Mouse (Mus musculus) ovary, postnatal 10 days (tissue): ENCODE measurements around the gene Btbd16.

Experiments used
- DNase-seq: peaks from one replicate; pipeline ENCODE4 v3.0.0; 2022; ENCODE audit warnings: low spot score

The Btbd16 gene

DNA sequence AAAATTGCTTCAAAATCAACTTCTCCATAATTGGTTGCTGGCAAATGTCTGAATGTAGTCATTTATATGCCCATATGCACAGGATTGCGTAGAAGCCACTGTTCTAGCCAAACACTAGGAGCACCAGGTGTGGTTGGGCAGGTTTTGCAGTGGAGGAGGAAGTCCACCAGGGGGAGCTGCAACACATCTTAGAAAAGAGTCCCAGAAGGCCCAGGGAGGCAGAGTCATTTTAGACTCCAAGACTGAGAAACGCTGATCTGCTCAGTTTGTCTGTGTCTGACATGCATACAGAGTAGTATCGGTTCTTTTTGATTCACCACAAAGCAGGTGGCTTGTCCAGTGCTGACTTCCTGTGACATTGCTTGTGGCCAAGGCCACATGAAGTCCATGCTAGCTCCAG lies 3.2 kb upstream of the Btbd16 start:
- peak; percentile 69 for DNase-seq

DNA sequence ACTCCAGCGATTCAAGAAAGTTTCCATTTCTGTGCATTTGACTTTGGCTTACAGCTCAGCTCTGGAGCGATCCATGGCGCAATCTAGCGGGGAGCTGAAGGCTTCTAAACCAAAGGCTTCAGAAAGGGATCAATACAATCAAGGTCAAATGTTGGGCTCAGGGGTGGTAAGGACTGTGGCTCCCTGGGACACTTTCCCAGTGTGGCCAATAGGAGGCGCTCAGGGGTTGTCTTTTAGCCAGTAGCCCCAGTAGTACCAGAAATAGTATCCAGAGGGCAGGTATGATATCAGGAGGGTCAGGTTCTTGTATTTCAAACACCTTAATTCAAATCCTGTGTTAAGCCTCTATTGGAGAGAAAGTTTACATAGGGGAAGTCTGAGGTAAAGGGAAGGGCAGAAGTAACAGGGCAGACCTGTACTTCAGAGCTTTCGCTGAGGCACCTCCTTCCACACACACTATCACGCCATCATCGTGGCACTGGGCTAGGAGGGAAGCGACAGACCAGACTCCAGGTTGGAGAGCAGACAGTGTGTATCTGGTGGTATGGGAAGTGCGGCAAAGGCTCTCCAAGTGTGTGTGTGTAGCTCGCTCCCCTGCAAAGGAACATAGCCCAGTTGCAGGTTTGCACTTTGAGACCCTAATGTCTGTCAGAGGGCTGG lies 568 bp upstream of the Btbd16 start:
- DNase-seq = no peak

DNA sequence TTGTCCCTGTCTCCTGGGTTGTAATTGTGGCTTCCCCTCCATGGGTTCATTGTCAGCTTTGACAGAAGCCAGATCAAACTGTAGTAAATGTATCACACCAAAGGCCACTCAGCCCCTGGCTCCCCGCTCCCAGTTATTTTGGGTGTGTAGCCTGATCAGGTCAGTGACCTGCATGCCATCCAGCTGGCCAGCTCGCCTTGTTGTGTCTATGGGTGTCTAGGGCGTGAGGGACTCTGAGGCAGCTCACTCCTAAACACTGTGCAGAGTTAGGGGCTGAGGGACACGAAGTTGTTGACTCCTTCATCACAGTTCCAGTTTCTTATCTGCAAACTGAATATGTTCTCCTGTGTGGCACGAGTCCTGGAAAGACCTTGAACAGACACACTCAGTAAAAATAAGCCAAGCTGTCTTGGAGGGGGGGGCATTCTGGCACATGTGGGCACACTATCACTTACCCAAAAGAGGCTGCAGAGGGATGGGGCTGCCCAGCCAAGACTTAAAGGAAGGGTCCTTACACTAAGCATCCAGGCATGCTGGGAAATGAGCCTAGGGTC lies 7.1 kb downstream of the Btbd16 start:
- DNase-seq = no peak

DNA sequence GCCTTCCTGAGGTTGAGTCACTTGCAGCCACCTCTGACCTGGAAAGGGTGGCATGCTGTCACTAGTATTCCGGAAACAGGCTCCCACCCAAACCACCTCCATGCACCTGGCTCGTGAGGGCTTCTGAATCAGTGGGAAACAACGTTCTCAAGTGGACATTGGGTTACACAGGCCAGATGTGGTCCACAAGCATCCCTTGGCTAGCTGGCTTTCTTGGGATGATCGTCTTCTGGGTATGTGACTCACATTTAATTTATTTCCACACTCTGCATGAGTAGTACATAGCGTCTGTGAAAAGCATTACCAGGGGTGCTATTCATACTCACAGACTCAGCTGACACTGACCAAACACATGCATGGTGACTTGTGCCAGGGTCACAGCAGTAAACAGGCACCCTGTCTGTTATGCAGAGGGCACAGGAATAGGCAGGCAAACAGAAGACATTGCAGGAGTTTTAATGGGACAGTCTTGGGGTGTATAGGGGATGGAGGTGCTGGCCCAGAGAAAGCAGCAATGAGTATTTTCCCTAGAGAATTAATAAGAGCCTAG lies 8.7 kb downstream of the Btbd16 start:
- DNase-seq = no peak

DNA sequence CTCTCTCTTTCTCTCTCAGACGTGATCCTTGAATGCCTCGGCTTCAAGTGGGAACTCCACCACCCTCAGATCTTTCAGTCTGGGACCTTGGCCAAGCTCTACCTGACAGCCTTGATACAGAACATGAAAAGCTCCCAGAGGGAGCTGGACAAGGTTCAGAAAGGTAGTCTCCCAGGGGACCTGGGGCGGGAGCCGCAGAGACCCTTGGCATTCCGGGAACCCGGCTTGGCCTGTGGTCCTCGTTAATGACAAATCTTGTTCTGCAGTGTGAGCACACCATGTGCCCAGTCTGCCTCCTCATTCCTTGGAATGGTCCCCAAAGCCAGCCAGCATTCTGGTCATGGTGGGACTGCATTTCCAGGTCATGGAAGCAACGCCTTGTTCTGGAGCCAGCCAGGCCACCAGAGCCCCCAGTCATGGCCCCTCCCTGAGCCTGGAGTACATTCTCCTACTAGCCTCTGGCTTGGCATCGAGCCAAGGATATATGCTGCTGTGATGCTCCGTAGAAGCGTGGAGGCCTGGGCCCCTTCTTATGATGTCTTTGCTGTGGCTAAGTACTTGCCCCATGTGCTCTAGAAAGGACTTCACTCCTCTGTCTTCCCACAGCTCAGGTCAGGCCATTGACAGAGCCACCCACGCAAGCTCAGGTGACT lies 12.2 kb downstream of the Btbd16 start:
- DNase-seq = no peak

DNA sequence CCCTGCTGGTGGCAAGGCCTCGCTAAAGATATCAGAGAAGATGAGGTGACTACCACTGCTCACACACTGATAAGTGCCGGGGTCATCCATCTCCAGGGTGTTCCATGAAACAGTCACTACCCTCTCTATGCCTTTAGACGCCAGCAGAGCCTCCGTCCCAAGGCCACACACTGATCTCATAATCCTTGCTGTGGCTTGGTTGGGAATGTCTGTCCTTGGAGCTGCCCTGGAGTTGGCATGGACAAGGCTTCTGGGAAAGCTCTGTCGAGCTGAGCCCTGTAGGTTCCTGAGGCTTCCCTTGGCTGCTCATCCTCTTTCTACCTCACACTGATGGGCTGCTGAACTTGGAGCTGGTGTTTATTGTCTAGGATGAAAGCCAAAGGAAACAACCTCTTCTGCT lies 12.8 kb downstream of the Btbd16 start:
- no peak for DNase-seq

DNA sequence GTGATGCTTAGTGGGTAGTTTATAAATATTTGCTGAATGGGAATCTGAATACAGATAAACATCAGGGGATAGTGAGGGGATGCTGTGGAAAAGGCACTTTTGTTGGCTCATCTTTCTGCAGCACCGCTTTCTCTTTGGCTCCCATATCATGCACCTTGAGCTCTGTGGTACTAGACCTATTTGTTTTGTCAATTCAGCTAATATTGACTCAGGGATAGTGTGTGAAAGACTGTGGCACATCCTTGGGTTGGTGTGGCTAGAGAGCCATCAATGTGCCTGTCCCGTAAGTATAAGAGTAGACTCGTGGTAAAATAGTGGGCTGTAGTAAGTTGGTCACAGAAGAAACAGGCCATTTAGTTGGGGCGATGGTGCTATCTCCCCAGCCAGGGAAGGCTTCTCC lies 13.7 kb downstream of the Btbd16 start:
- DNase-seq = no peak

DNA sequence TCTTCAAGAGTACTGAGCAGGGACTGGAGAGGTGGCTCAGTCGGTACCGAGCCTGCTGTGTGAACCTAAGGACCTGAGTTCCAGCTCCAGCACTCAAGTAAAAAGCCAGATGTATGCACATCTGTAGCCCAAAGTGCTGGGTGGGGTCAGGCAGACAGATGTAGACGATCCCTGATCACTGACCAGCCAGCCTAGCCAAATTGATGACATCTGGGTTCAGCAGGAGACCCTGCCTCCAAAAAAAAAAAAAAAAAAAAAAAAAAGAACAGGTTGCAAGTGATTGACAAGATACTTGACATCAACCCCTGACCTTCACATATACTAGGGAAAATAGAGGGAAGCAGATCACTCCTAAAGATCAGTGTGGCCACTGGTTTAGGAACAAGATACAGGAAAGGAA lies 15.1 kb downstream of the Btbd16 start:
- no peak for DNase-seq

DNA sequence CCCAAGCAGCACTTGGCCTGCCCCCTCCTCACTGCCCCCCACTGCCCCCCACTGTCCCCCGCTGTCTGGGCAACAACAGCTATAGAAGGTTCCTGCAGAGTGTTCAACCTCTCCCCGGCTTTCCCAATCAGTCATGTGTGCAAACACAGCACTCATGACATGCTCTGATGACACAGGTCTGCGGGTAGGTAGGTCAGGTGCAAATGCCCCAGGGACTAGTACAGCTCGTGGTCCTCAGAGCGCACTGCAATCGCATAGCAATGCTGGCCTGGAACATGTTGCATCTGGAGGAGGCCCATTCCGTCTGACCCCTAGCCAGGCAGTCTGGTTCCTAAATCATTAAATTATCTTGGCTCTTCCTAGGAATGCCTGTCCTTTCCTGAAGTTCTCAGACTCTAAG lies 15.6 kb downstream of the Btbd16 start:
- no peak for DNase-seq

DNA sequence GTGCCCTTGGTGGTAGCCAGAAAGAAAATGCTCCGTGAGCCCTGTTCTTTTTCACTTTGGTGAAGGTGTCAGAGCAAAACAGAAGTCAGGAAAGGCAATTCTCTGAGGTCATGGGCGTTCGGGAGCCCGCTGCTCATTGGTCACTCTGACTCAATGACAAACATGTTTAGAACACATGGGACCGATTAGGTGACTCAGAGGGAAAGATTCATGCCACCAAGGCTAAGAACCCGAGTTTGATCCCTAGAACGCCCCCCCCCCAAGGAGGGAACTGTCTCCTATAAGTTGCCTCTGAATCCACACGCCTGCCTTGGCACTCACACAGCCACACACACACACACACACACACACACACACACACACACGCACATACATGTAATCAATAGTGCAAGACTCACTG lies 19.8 kb downstream of the Btbd16 start:
- DNase-seq = no peak

DNA sequence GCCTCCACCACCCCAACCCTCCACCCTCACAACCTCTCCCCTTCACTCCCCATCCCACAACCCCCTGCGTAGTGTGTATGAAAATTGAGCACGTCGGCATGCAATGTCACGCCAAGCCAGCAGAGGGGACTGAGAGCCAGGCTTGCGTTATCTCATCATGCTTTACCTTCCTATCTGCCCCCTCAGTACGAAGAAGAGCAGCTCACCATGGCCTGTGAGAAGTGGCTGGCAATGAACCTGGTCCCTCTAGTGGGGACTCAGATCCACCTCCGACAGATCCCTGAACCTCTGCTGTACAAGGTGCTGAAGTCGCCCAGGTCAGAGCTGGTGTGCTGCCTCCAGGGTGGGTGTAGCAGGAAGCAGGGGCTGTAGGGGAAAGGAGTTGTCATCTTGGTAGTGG lies 22.9 kb downstream of the Btbd16 start:
- no peak for DNase-seq

DNA sequence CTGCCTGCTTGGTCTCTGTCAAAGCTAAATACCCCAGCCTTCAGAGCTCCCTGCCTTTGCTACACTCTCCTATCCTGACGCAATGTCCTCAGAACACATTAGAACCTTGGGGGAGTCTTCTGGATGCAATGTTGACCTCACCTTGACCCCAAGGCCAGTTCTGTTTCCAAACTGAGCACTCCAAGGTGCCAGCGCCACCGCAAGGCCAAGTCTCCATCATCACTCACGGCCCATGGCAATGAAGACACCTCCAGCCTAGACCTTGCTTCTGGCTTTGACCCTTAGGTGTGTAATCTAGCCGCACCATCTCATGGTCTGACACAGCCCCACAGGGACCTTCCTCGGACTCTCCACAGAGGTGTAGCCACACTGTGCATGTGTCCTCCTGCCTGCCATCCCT lies 23.7 kb downstream of the Btbd16 start:
- DNase-seq = no peak

DNA sequence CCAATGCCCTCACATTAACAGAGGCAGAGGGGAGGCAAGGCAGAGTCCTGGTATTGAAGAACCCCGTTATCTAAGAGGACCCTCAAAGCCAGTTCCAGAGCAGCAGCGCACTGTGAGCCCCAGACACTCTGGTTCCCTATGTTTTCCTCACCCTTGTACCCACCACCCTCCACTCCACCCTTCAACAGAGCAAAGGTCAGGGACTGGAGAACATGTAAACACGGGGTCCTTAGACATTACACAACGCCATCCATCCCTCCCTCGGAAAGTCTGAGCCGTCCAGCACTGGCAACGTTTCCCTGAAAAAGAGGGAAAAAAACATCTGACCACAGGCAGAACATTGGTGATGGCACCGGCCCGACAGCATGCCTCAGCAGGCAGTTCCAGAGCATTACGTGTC lies 25.5 kb downstream of the Btbd16 start:
- no peak for DNase-seq

DNA sequence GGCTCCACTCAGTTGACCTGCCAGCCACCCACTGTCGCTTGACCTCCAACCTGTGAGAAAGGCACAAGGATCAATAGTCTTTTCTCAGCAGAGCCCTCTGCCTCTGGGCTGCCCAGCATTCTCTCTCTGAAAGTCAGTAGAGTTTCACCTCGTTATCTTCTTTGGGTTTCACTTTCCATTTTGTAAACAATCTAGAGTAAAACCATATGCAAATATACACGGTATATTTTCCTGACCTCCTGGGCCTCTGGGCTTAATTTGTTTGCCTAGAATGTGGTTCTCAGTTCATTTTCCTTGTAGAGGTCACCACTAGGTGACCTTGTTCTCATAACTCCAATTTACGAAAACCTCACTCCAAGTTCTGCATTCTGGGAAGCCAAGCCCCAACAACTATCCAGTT lies 26.8 kb downstream of the Btbd16 start:
- DNase-seq = no peak

DNA sequence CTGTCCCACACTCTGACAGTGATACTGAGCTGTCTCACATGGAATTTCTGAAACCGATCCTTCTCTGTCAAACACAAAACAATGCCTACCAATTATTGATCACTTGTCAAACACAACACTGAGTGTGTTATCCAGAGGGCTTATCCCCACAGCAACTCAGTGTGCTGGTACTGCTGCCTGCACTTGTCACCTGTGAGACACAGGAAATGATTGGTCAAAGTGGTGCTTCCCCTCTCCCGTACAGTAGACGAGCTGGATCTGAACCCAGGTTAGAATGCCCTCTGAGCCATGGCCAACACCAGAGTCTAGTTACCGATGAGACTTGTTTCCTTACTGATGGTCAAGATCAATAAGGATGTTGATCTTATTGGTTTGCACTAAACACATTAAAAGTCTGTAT lies 27.9 kb downstream of the Btbd16 start:
- no peak for DNase-seq

DNA sequence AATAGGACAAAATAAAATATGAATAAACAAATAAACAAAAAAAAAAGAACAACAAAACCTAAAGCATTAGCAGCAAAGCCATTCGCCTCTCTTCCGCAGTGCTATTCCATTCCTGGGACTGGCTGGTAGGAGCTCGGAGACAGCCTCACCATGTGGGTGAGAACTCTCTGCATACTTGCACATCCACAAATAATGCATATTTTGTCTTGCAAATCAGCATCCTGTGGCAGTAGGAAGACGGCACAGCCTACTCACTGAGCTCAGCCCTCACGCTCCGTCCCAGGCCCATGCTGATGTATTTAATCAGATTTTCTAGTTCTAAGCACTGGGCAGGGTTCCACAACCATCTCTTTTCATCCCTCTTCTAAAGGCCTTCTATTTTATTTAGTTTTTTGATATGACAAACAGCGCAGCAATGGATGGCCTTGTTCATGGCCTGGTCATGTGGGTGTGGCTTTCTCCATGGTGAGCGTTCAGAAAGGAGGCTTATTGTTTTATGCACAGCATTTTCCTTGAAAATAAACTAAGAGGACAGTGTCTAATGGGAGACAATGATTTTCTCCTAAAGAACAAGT lies 29.5 kb downstream of the Btbd16 start:
- no peak for DNase-seq

DNA sequence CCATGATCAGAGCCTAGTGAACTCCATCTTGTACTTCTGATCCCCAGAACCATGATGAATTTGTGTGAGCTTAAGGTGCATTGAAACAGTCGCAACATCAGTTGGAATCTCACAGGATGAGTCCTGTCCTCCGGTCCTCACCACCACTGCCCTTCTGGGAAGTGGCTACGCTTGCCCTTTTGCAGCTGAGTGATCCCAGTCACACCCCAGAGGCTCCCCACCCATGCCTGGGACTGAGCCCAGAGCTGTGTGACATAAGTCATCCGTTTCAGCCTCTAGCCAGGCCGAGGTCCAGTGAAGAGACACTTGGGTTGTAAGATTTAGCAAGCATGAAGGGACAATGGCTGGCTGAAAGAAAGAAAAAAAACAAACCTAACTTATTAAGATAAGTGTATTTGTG lies 31.1 kb downstream of the Btbd16 start:
- DNase-seq = no peak

DNA sequence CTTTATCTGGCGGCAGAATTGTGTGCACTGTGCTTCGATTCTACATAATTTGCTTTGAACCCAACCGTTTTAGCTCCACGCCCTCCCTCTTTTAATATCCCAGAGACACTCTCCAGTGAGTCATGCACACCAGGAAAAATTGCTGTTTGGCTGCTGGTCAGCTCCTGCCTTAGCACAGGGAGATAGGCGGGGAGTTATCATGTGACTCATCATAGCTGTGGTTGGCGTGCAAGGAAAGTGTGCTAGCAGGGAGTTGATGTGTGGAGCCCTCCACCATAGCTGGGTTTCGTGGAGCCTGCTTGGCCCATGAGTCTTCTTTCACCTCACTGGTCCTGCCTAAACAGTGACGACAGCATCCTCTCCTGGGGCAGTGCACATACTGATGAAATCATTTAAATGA lies 33.9 kb downstream of the Btbd16 start:
- no peak for DNase-seq

DNA sequence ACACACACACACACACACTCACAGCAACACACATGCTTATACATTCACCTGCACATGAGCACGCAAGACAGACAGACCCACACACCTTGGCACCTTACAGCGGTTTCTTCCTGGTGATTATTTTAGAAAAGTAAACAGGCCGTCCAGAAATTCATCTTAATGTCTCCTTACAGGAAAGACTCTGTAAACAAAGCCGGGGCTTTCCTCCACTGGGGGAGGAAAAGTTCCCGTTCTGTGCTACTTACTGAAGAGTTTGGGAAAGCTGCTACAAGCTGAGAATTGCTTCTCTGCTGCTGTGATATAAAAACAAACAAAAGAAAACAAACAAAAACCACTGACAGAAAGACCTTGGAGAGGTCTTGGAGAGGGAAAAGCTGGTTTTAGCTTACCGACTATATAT lies 34.8 kb downstream of the Btbd16 start:
- DNase-seq = no peak

DNA sequence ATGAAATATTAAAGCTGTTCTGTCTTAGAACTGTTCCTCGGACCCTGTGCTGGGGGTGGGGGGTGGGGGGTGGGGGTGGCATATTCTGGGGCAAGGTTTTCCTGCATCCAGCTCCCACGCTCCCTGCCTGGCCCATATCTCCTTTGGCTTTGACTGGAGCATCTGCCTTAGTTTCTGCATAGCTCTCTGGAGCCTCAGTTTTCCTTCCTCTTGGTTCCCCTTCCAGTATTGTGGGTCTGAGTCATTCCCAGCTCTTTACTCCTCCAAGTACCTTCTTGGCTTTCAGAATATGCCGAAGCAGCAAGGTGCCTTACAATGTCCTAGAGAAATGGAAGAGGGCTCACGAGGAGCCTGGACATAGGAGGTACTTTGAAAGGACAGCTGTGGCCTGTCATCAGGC lies 36.4 kb downstream of the Btbd16 start:
- DNase-seq = no peak

DNA sequence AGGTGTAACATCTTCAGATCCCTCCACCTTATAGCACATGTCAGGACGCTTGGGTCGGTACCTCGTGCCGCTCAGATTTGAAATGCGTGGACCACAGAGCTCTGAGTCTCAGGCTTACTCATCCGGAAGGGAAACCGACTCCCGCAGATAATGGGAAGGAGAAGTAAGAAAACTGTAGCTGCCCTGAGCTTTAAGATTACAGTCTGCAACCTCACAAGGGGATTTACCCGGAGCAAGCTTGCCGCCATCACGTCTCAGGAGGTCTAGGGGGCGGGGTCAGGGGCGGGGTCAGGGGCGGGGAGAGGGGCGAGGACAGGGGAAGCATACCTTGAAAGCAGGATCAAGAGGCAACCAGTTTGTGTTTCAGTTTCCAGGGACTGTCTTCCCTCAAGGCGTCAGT lies 38.5 kb downstream of the Btbd16 start:
- no peak for DNase-seq

DNA sequence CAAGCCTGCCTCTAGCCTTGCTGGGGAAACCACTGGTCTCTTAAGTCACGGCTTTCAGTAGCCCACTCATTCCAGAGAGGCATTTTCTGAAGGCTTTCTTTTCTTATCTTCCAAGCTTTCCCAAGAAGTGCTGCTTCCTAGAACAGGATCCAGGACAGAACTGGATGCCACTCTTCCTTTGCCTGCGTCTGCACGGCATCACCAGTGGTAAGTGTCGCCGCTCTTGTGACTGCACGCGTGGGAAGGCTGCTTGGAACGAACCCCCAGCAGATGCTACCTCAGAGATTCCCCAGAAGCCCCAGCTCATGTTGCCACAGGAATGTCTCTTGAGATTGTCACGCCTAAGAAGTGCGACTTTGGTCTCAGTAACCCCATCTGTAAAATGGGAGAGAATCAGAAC lies 41.7 kb downstream of the Btbd16 start:
- DNase-seq = no peak

DNA sequence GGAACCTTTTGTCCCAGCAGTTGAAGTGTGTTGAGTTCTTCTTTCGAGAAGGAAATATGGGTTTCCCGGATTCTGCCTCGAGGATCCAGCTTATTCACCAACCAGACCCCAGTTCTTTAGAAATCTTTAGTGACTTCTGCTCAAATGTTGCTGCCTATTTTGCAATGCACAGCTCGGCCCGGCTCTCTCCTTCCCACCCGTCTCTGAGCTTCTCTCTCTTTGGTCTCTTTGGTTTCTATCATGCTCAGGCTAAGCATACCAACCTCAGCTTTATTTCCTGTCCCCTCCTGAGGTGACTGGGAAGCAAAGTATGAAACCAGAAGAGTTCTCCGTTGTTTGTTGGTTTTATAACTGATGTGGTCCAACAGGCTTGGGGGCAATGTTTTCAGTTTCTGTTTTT lies 42.4 kb downstream of the Btbd16 start:
- DNase-seq = no peak
